Mouse (Mus musculus) stomach, embryonic 16.5 days (tissue): Measurements from ENCODE around the gene Camk2n1. TPM values are rescaled to one million over a fixed set of nuclear protein-coding genes. Genes with fewer than 3 reads are reported as not detected.

Source experiments
- ATAC-seq: fragments of 200-750 bp; cut with Nextera tagmentation; 2 replicates; pipeline ENCODE4 v1.8.0; 2017; ENCODE audit warnings: moderate number of reproducible peaks, moderate TSS enrichment; ENCODE audit not compliant: insufficient read depth, low FRiP score
- H3K27ac ChIP-seq: fragments of 300-500 bp; sonication (generic); 2 replicates; pipeline ENCODE4 v1.5.1; 2014; ENCODE audit warnings: low read length
- H3K27me3 ChIP-seq: fragments of 300-500 bp; sonication (generic); 2 replicates; pipeline ENCODE4 v1.6.1; 2014; ENCODE audit warnings: low read length, control low read depth, mixed read lengths; ENCODE audit not compliant: control insufficient read depth, insufficient read depth
- H3K36me3 ChIP-seq: fragments of 300-500 bp; sonication (generic); 2 replicates; pipeline ENCODE4 v1.6.1; 2014; ENCODE audit warnings: low read length; ENCODE audit not compliant: control insufficient read depth, insufficient read depth
- H3K4me1 ChIP-seq: fragments of 300-500 bp; sonication (generic); 2 replicates; pipeline ENCODE4 v1.6.1; 2014; ENCODE audit warnings: low read length, control low read depth, mixed read lengths; ENCODE audit not compliant: control insufficient read depth, insufficient read depth
- H3K4me2 ChIP-seq: fragments of 300-500 bp; sonication (generic); 2 replicates; pipeline ENCODE4 v1.6.1; 2014; ENCODE audit warnings: low read depth, low read length, mixed read lengths
- H3K4me3 ChIP-seq: fragments of 300-500 bp; sonication (generic); replicated peaks from 2 replicates; pipeline ENCODE4 v1.5.1; 2014; ENCODE audit warnings: mild to moderate bottlenecking, low read length
- H3K9ac ChIP-seq: fragments of 300-500 bp; sonication (generic); 2 replicates; pipeline ENCODE4 v1.6.1; 2014; ENCODE audit warnings: low read length
- H3K9me3 ChIP-seq: fragments of 300-500 bp; sonication (generic); replicated peaks from 2 replicates; pipeline ENCODE4 v1.6.1; 2016; ENCODE audit warnings: low read length, control low read depth; ENCODE audit not compliant: control insufficient read depth
- WGBS: fragments of 180-500 bp; shearing (Covaris S2); extraction: QIAGEN DNeasy Blood & Tissue Kit; methylation state at CpG from one replicate; pipeline ENCODE4 v1.1.7; 2014; 5-methylcytosine and 5-hydroxymethylcytosine counted together
- polyA plus RNA-seq: library from polyadenylated mRNA; unstranded; fragments of >200 nt; fragmentation: Nextera tagmentation; extraction: Ambion mirVana; gene quantifications from 2 replicates; pipeline ENCODE4 v1.2.1, GENCODE M21; 2015

Camk2n1 gene
- polyA plus RNA-seq, 1 experiment from 2014 or later: 2.8 TPM

GRCm38 (mm10) chr4:138469080-138469479 lies 15.0 kb downstream of the Camk2n1 start:
- ATAC-seq: no peak; the same call in 1 of the 2 replicates
- H3K4me3 ChIP-seq: no peak overlapping the region
- H3K9me3 ChIP-seq: no peaks in the 10 kb centered on the region
- 7% methylated on average over 7 of the region's 7 CpGs for WGBS
- H3K36me3 ChIP-seq: no peaks in the 10 kb centered on the region
- H3K27ac ChIP-seq: no peak overlapping the region; the same call in 1 of the 2 replicates
- no peak overlapping the region for H3K9ac ChIP-seq
- peaks cover 31% of the 10 kb centered on the region for H3K4me1 ChIP-seq
- no peaks in the 10 kb centered on the region for H3K27me3 ChIP-seq
- peak overlapping the region; percentile 30; the same call in 1 of the 2 replicates for H3K4me2 ChIP-seq

GRCm38 (mm10) chr4:138471241-138471640 lies 17.1 kb downstream of the Camk2n1 start:
- no peak overlapping the region for H3K4me3 ChIP-seq

GRCm38 (mm10) chr4:138479595-138479994 lies 25.5 kb downstream of the Camk2n1 start:
- WGBS: 73% methylated on average over 7 of the region's 7 CpGs
- Histone ChIP-seq H3K9ac (no peak overlapping the region), H3K4me1 (no peaks in the 10 kb centered on the region), H3K36me3 (no peaks in the 10 kb centered on the region), H3K27ac (no peak overlapping the region), H3K4me2 (no peak overlapping the region), H3K9me3 (no peaks in the 10 kb centered on the region), H3K4me3 (no peak overlapping the region), H3K27me3 (peaks cover 7% of the 10 kb centered on the region; the same call in 1 of the 2 replicates)
- ATAC-seq: no peak

More at GRCm38 (mm10) chr4:138471241-138471640, 17.1 kb downstream of the Camk2n1 start:
- peaks cover 17% of the 10 kb centered on the region for H3K4me1 ChIP-seq
- H3K27me3 ChIP-seq: 0 out of 2 replicates have a peak, but pooled peaks cover 1% of the 10 kb centered on the region
- no peak overlapping the region for H3K4me2 ChIP-seq
- H3K9ac ChIP-seq: no peak overlapping the region
- H3K36me3 ChIP-seq: no peaks in the 10 kb centered on the region
- no peaks in the 10 kb centered on the region for H3K9me3 ChIP-seq
- no peak for ATAC-seq
- 34% methylated on average over 7 of the region's 7 CpGs for whole genome bisulfite sequencing
- no peak overlapping the region for H3K27ac ChIP-seq

GRCm38 (mm10) chr4:138480962-138481361 lies 26.8 kb downstream of the Camk2n1 start:
- H3K4me2 ChIP-seq: no peak overlapping the region
- no peak for ATAC-seq
- no peaks in the 10 kb centered on the region for H3K4me1 ChIP-seq
- 15% methylated on average over 9 of the region's 9 CpGs for WGBS
- peaks cover 7% of the 10 kb centered on the region; the same call in 1 of the 2 replicates for H3K27me3 ChIP-seq
- H3K9me3 ChIP-seq: no peaks in the 10 kb centered on the region
- H3K4me3 ChIP-seq: no peak overlapping the region
- no peak overlapping the region for H3K9ac ChIP-seq
- no peak overlapping the region for H3K27ac ChIP-seq
- no peaks in the 10 kb centered on the region for H3K36me3 ChIP-seq

GRCm38 (mm10) chr4:138482721-138483120 lies 28.6 kb downstream of the Camk2n1 start:
- 60% methylated on average over 8 of the region's 8 CpGs for WGBS
- ATAC-seq: no peak
- Histone ChIP-seq H3K4me3 (no peak overlapping the region), H3K27me3 (no peaks in the 10 kb centered on the region), H3K36me3 (no peaks in the 10 kb centered on the region), H3K4me1 (no peaks in the 10 kb centered on the region), H3K4me2 (no peak overlapping the region), H3K27ac (no peak overlapping the region), H3K9ac (no peak overlapping the region), H3K9me3 (no peaks in the 10 kb centered on the region)

- ATAC-seq: no peak
- H3K27me3 ChIP-seq: no peaks in the 10 kb centered on the region
- H3K4me1 ChIP-seq: 0 out of 2 replicates have a peak, but pooled peaks cover under 1% of the 10 kb centered on the region
- H3K36me3 ChIP-seq: no peaks in the 10 kb centered on the region
- H3K4me3 ChIP-seq: no peak overlapping the region
- 68% methylated on average over 8 of the region's 8 CpGs for WGBS
- no peak overlapping the region for H3K4me2 ChIP-seq
- H3K9ac ChIP-seq: no peak overlapping the region
- no peaks in the 10 kb centered on the region for H3K9me3 ChIP-seq
- H3K27ac ChIP-seq: no peak overlapping the region
These were observed 34.1 kb downstream of the Camk2n1 start for GRCm38 (mm10) chr4:138488241-138488640.

- H3K27ac ChIP-seq: no peak overlapping the region
- H3K4me2 ChIP-seq: no peak overlapping the region
- no peaks in the 10 kb centered on the region for H3K27me3 ChIP-seq
- H3K4me1 ChIP-seq: peaks cover 27% of the 10 kb centered on the region
- H3K4me3 ChIP-seq: no peak overlapping the region
- H3K36me3 ChIP-seq: no peaks in the 10 kb centered on the region
- ATAC-seq: no peak
- WGBS: 75% methylated on average over 4 of the region's 4 CpGs
- H3K9ac ChIP-seq: no peak overlapping the region
- H3K9me3 ChIP-seq: no peaks in the 10 kb centered on the region
These were observed 37.0 kb downstream of the Camk2n1 start for GRCm38 (mm10) chr4:138491088-138491487.

- H3K27me3 ChIP-seq: no peaks in the 10 kb centered on the region
- H3K4me3 ChIP-seq: no peak overlapping the region
- no peaks in the 10 kb centered on the region for H3K9me3 ChIP-seq
- H3K4me1 ChIP-seq: peaks cover 34% of the 10 kb centered on the region
- peak; percentile 31; the same call in 1 of the 2 replicates for ATAC-seq
- H3K4me2 ChIP-seq: no peak overlapping the region
- H3K36me3 ChIP-seq: no peaks in the 10 kb centered on the region
- 46% methylated on average over 5 of the region's 5 CpGs for WGBS
- no peak overlapping the region for H3K9ac ChIP-seq
- H3K27ac ChIP-seq: peak overlapping the region; percentile 18; the same call in 1 of the 2 replicates
These were observed 39.3 kb downstream of the Camk2n1 start for GRCm38 (mm10) chr4:138493161-138494001.

GRCm38 (mm10) chr4:138494905-138495304 lies 40.8 kb downstream of the Camk2n1 start:
- Histone ChIP-seq H3K4me3 (no peak overlapping the region), H3K9ac (no peak overlapping the region), H3K36me3 (no peaks in the 10 kb centered on the region), H3K27me3 (no peaks in the 10 kb centered on the region), H3K4me2 (peak overlapping the region; percentile 8; the same call in 1 of the 2 replicates), H3K9me3 (no peaks in the 10 kb centered on the region), H3K27ac (peak overlapping the region; percentile 60; the same call in 1 of the 2 replicates), H3K4me1 (peaks cover 34% of the 10 kb centered on the region)
- ATAC-seq: peak; percentile 60; the same call in 1 of the 2 replicates
- WGBS: 34% methylated on average over 5 of the region's 5 CpGs
